Mouse (Mus musculus) liver, embryonic 14.5 days (tissue): ENCODE measurements at regions not wholly inside any gene's neighbourhood (a gene's known extent, or its start where the extent isn't known, plus 50 kb on each side); places are given as distances from the start of the nearest gene placed in this dataset.
"Not testable (repeated sequence)": the region's sequence is repeated elsewhere in the genome, so short reads cannot be mapped to it uniquely, and the experiment has no call there.

Experiments
- ATAC-seq: fragments of 200-750 bp; cut with Nextera tagmentation; 2 replicates; pipeline ENCODE4 v1.8.0; 2017; ENCODE audit warnings: moderate number of reproducible peaks, mild to moderate bottlenecking, moderate library complexity; ENCODE audit not compliant: insufficient read depth
- DNase-seq, 3 experiments: peaks; one replicate each; pipeline ENCODE4 v3.0.0-alpha.2; 2012 to 2013; ENCODE audit warnings: low read depth in 3 of 3, low spot score in 3 of 3
- H3K27ac ChIP-seq: fragments of 300-500 bp; sonication (generic); 2 replicates; pipeline ENCODE4 v1.5.1; 2014; ENCODE audit warnings: moderate library complexity, mild to moderate bottlenecking, control low read depth, inconsistent platforms
- H3K27me3 ChIP-seq: fragments of 300-500 bp; sonication (generic); 2 replicates; pipeline ENCODE4 v1.6.1; 2014; ENCODE audit warnings: mild to moderate bottlenecking, low read length, moderate library complexity; ENCODE audit not compliant: control insufficient read depth, insufficient read depth
- H3K36me3 ChIP-seq: fragments of 300-500 bp; sonication (generic); replicated peaks from 2 replicates; pipeline ENCODE4 v1.6.1; 2014; ENCODE audit warnings: low read depth; ENCODE audit not compliant: control insufficient read depth, insufficient read depth
- H3K4me1 ChIP-seq, 2 experiments: fragments of 200-500 bp in 1 of 2; fragments of 300-500 bp in 1 of 2; sonication (generic) in 1 of 2; replicated peaks; 2 replicates each; pipeline ENCODE4 v1.6.1; 2012 to 2014; ENCODE audit warnings: antibody characterized with exemption in 1 of 2, inconsistent platforms in 1 of 2, low read length in 1 of 2; ENCODE audit not compliant: control insufficient read depth in 2 of 2, insufficient read depth in 2 of 2
- H3K4me2 ChIP-seq: fragments of 300-500 bp; sonication (generic); 2 replicates; pipeline ENCODE4 v1.6.1; 2014; ENCODE audit warnings: low read depth, mild to moderate bottlenecking, control low read depth, moderate library complexity
- H3K4me3 ChIP-seq, 2 experiments: fragments of 200-500 bp in 1 of 2; fragments of 300-500 bp in 1 of 2; sonication (generic) in 1 of 2; 2 replicates each; pipeline ENCODE4 v1.5.1; 2012 to 2014; ENCODE audit warnings: low read depth in 2 of 2, low read length in 2 of 2, mild to moderate bottlenecking in 2 of 2, control low read depth in 1 of 2, inconsistent platforms in 1 of 2, moderate library complexity in 1 of 2; ENCODE audit not compliant: insufficient read depth in 1 of 2
- H3K9ac ChIP-seq: fragments of 300-500 bp; sonication (generic); replicated peaks from 2 replicates; pipeline ENCODE4 v1.6.1; 2014; ENCODE audit warnings: mild to moderate bottlenecking, control low read depth, moderate library complexity
- H3K9me3 ChIP-seq: fragments of 300-500 bp; sonication (generic); 2 replicates; pipeline ENCODE4 v1.6.1; 2016; ENCODE audit warnings: low read length, mixed read lengths; ENCODE audit not compliant: control insufficient read depth
- CTCF ChIP-seq: IDR thresholded peaks from 2 replicates; pipeline ENCODE4 v1.5.1; 2016; ENCODE audit warnings: antibody characterized with exemption, low read depth, control low read depth
- EP300 ChIP-seq: IDR thresholded peaks from 2 replicates; pipeline ENCODE4 v1.6.1; 2016; ENCODE audit warnings: antibody characterized with exemption, low read depth
- WGBS: fragments of 180-500 bp; shearing (Covaris S2); extraction: QIAGEN DNeasy Blood & Tissue Kit; methylation state at CpG from one replicate; pipeline ENCODE4 v1.1.7; 2014; ENCODE audit not compliant: insufficient replicate concordance; 5-methylcytosine and 5-hydroxymethylcytosine counted together

DNA sequence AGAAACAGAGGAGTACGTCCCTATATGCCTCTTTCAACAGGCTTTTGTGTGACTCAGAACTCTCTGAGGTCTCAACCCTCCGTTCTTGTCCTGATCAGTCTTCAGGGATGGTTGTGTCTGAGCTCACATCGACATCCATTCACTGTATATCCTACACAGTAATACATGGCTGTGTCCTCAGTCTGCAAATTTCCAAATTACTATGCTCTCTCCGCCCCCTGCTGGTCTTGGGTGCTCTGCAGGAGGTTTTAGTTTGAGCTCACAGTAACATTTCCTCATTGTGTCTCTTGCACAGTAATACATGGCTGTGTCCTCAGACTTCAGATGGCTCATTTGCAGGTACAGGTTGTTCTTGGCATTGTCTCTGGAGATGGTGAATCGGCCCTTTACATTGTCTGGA, 53.5 kb downstream of the Adam6a start:
- not testable (repeated sequence) for H3K27ac ChIP-seq, H3K4me2 ChIP-seq, H3K36me3 ChIP-seq, H3K27me3 ChIP-seq, H3K4me1 ChIP-seq, DNase-seq, H3K4me3 ChIP-seq, ATAC-seq, H3K9ac ChIP-seq, H3K9me3 ChIP-seq
- 50% methylated on average over 5 of the region's 5 CpGs for WGBS

DNA sequence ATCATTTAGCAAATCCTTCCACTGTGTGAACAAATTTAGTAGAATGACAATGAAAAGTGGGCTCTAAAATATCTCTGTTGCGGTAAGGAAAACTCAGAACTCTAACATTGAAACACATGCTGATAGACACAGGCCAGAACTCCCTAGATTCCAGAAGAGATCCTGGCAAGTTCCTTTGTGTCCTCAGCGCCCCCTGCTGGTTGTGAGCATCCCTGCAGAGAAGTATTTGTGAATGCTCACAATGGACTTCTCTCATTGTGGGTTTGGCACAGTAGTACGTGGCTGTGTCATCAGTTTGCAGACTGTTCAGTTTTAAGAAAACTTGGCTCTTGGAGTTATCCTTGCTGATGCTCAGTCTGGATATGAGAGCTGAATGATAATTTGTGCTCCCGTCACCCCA, 67.2 kb downstream of the Adam6a start:
- DNase-seq (peak in 1 of 3 experiments; percentile 2), ATAC-seq (no peak)
- Histone ChIP-seq H3K4me1 (no peaks in the 10 kb centered on the region), H3K36me3 (no peaks in the 10 kb centered on the region), H3K4me2 (no peak overlapping the region), H3K27me3 (no peaks in the 10 kb centered on the region), H3K9me3 (no peaks in the 10 kb centered on the region), H3K9ac (no peak overlapping the region), H3K27ac (no peak overlapping the region), H3K4me3 (no peak overlapping the region)
- 38% methylated on average over 4 of the region's 4 CpGs for WGBS
- no peak for TF ChIP-seq EP300
- TF ChIP-seq CTCF, result peak; percentile 64

DNA sequence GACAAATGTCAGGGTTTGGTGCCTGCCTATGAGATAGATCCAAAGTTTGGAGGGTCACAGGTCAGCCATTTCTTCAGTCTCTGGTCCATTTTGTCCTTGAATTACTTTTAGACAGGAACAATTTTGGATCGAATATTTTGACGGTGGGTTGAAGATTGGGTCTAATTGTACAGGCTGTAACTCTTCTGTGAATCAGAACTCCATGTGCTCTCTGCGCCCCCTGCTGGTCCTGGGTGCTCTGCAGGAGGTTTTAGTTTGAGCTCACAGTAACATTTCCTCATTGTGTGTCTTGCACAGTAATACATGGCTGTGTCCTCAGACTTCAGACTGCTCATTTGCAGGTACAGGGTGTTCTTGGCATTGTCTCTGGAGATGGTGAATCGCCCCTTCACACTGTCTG, 81.5 kb downstream of the Adam6a start:
- H3K36me3 ChIP-seq, H3K4me3 ChIP-seq, H3K27ac ChIP-seq, ATAC-seq, H3K9ac ChIP-seq, H3K9me3 ChIP-seq, H3K27me3 ChIP-seq, DNase-seq, H3K4me2 ChIP-seq, H3K4me1 ChIP-seq: not testable (repeated sequence)
- WGBS, result 25% methylated on average over 4 of the region's 4 CpGs

DNA sequence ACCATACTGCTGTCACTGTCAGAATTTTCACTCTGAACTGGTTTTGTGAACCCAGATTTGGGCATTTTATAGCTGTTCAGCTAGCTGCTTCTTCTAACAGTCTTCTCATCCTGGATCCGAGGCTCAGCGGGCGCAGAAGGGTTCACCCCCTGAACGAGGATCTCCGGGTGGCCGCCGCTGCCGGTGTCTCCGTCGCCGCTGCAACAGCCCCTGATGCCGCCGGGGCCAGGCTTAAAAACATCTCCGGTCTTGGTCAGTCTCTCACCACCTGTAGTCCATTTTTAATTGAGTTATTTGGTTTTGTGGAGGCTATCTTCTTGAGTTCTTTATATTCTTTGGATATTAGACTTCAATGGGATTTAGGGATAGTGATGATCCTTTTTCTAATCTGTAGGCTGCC, 87.1 kb downstream of the Adam6a start:
- not testable (repeated sequence) for H3K9ac ChIP-seq, H3K4me3 ChIP-seq, ATAC-seq, H3K27me3 ChIP-seq, H3K36me3 ChIP-seq, H3K4me1 ChIP-seq, DNase-seq, H3K9me3 ChIP-seq, H3K4me2 ChIP-seq, H3K27ac ChIP-seq
- WGBS, result 80% methylated on average over 14 of the region's 14 CpGs
